Mouse (Mus musculus) WW6 (cell line): ENCODE measurements around the gene Eif3k.
A peak's percentile ranks its signal among the peaks of the same experiment; 100 is the strongest.
"Not testable (repeated sequence)": the region's sequence is repeated elsewhere in the genome, so short reads cannot be mapped to it uniquely, and the experiment has no call there.

Source experiments
- DNase-seq: peaks from one replicate; pipeline ENCODE4 v3.0.0-alpha.2; 2013; ENCODE audit warnings: low read depth, low spot score

Eif3k gene

GRCm38 (mm10) chr7:28985207-28985606 lies 3.5 kb upstream of the Eif3k start:
- no peak for DNase-seq

- no peak for DNase-seq
Observed at GRCm38 (mm10) chr7:28984452-28984851, 2.8 kb upstream of the Eif3k start.

GRCm38 (mm10) chr7:28983849-28984248 lies 2.2 kb upstream of the Eif3k start:
- no peak for DNase-seq

GRCm38 (mm10) chr7:28983141-28983564 lies 1.5 kb upstream of the Eif3k start:
- DNase-seq = no peak

GRCm38 (mm10) chr7:28982274-28983013 lies 780 bp upstream of the Eif3k start:
- no peak for DNase-seq

- DNase-seq = no peak
Observed at GRCm38 (mm10) chr7:28977556-28977955, 4.1 kb downstream of the Eif3k start.

GRCm38 (mm10) chr7:28973025-28973424 lies 8.6 kb downstream of the Eif3k start:
- no peak for DNase-seq

GRCm38 (mm10) chr7:28972542-28972985 lies 9.1 kb downstream of the Eif3k start:
- DNase-seq = no peak

GRCm38 (mm10) chr7:28971770-28972269 lies 9.8 kb downstream of the Eif3k start:
- no peak for DNase-seq

- DNase-seq = no peak
Observed at GRCm38 (mm10) chr7:28971029-28971428, 10.6 kb downstream of the Eif3k start.

GRCm38 (mm10) chr7:28969672-28970394 lies 11.8 kb downstream of the Eif3k start:
- DNase-seq = no peak

GRCm38 (mm10) chr7:28969271-28969670 lies 12.4 kb downstream of the Eif3k start:
- DNase-seq = no peak

GRCm38 (mm10) chr7:28968120-28968519 lies 13.5 kb downstream of the Eif3k start:
- not testable (repeated sequence) for DNase-seq

GRCm38 (mm10) chr7:28966751-28967505 lies 14.7 kb downstream of the Eif3k start:
- no peak for DNase-seq

GRCm38 (mm10) chr7:28966181-28966580 lies 15.5 kb downstream of the Eif3k start:
- DNase-seq = no peak

- DNase-seq = no peak
Observed at GRCm38 (mm10) chr7:28965346-28965840, 16.3 kb downstream of the Eif3k start.

- no peak for DNase-seq
Observed at GRCm38 (mm10) chr7:28963399-28963923, 18.2 kb downstream of the Eif3k start.

- DNase-seq = peak; percentile 96
Observed at GRCm38 (mm10) chr7:28961927-28962670, 19.6 kb downstream of the Eif3k start, which contains the start of gene Actn4. Gene Actn4, minus strand, starts transcription at chr7:28962340.

- DNase-seq = no peak
Observed at GRCm38 (mm10) chr7:28961584-28961926, 20.1 kb downstream of the Eif3k start.

- no peak for DNase-seq
Observed at GRCm38 (mm10) chr7:28960354-28961046, 21.2 kb downstream of the Eif3k start.
